Mouse (Mus musculus) midbrain, embryonic 15.5 days (tissue): ENCODE measurements at regions not wholly inside any gene's neighbourhood (a gene's known extent, or its start where the extent isn't known, plus 50 kb on each side); places are given as distances from the start of the nearest gene placed in this dataset.

Source experiments
- ATAC-seq: fragments of 200-750 bp; cut with Nextera tagmentation; replicated peaks from 2 replicates; pipeline ENCODE4 v1.8.0; 2017; ENCODE audit warnings: moderate TSS enrichment
- H3K27ac ChIP-seq: fragments of 300-500 bp; sonication (generic); 2 replicates; pipeline ENCODE4 v1.5.1; 2015; ENCODE audit warnings: mild to moderate bottlenecking, inconsistent platforms
- H3K27me3 ChIP-seq: fragments of 300-500 bp; sonication (generic); replicated peaks from 2 replicates; pipeline ENCODE4 v1.6.1; 2015; ENCODE audit warnings: inconsistent platforms
- H3K36me3 ChIP-seq: fragments of 300-500 bp; sonication (generic); replicated peaks from 2 replicates; pipeline ENCODE4 v1.6.1; 2015; ENCODE audit warnings: inconsistent platforms
- H3K4me1 ChIP-seq: fragments of 300-500 bp; sonication (generic); 2 replicates; pipeline ENCODE4 v1.6.1; 2015; ENCODE audit warnings: inconsistent platforms
- H3K4me2 ChIP-seq: fragments of 300-500 bp; sonication (generic); 2 replicates; pipeline ENCODE4 v1.6.1; 2015; ENCODE audit warnings: inconsistent platforms, mild to moderate bottlenecking, moderate library complexity
- H3K4me3 ChIP-seq: fragments of 300-500 bp; sonication (generic); 2 replicates; pipeline ENCODE4 v1.5.1; 2015; ENCODE audit warnings: mild to moderate bottlenecking, inconsistent platforms
- H3K9ac ChIP-seq: fragments of 300-500 bp; sonication (generic); 2 replicates; pipeline ENCODE4 v1.6.1; 2015; ENCODE audit warnings: mild to moderate bottlenecking, inconsistent platforms
- H3K9me3 ChIP-seq: fragments of 300-500 bp; sonication (generic); 2 replicates; pipeline ENCODE4 v1.6.1; 2016; ENCODE audit warnings: inconsistent platforms
- WGBS: fragments of 180-500 bp; shearing (Covaris S2); methylation state at CpG from one replicate; pipeline ENCODE4 v1.1.7; 2015; ENCODE audit warnings: mixed read lengths; 5-methylcytosine and 5-hydroxymethylcytosine counted together

- Histone ChIP-seq H3K9me3 (no peaks in the 10 kb centered on the region), H3K9ac (no peak overlapping the region), H3K36me3 (no peaks in the 10 kb centered on the region), H3K4me1 (no peaks in the 10 kb centered on the region), H3K27me3 (no peaks in the 10 kb centered on the region), H3K4me2 (no peak overlapping the region), H3K27ac (no peak overlapping the region), H3K4me3 (no peak overlapping the region)
- no peak for ATAC-seq
- WGBS, result 89% methylated on average over 3 of the region's 3 CpGs
Observed at GRCm38 (mm10) chr9:25374161-25374560, 107.2 kb upstream of the Eepd1 start.

GRCm38 (mm10) chr9:25376209-25376608 is 105.1 kb upstream of the Eepd1 start:
- ATAC-seq, result no peak
- no peak overlapping the region for H3K4me2 ChIP-seq
- no peaks in the 10 kb centered on the region for H3K4me1 ChIP-seq
- no peak overlapping the region for H3K27ac ChIP-seq
- WGBS, result 70% methylated on average over 1 of the region's 1 CpGs
- H3K9ac ChIP-seq, result no peak overlapping the region
- H3K4me3 ChIP-seq, result no peak overlapping the region
- H3K36me3 ChIP-seq, result no peaks in the 10 kb centered on the region
- H3K9me3 ChIP-seq, result no peaks in the 10 kb centered on the region
- H3K27me3 ChIP-seq, result no peaks in the 10 kb centered on the region

GRCm38 (mm10) chr9:25377771-25378747 is 103.3 kb upstream of the Eepd1 start:
- WGBS, result 40% methylated on average over 12 of the region's 12 CpGs
- H3K36me3 ChIP-seq, result no peaks in the 10 kb centered on the region

GRCm38 (mm10) chr9:25385333-25385732 is 96.0 kb upstream of the Eepd1 start:
- Histone ChIP-seq H3K27ac (no peak overlapping the region), H3K27me3 (no peaks in the 10 kb centered on the region), H3K4me1 (no peaks in the 10 kb centered on the region), H3K9ac (no peak overlapping the region), H3K4me2 (no peak overlapping the region), H3K4me3 (no peak overlapping the region), H3K36me3 (no peaks in the 10 kb centered on the region), H3K9me3 (no peaks in the 10 kb centered on the region)
- no peak for ATAC-seq

More at GRCm38 (mm10) chr9:25377771-25378747, 103.3 kb upstream of the Eepd1 start:
- ATAC-seq, result peak; percentile 89
- Histone ChIP-seq H3K27me3 (no peaks in the 10 kb centered on the region), H3K27ac (peak overlapping the region; percentile 27), H3K4me2 (no peak overlapping the region), H3K4me3 (no peak overlapping the region), H3K9me3 (no peaks in the 10 kb centered on the region), H3K4me1 (no peaks in the 10 kb centered on the region), H3K9ac (no peak overlapping the region)

GRCm38 (mm10) chr9:25387876-25388650 is 93.3 kb upstream of the Eepd1 start:
- no peaks in the 10 kb centered on the region for H3K36me3 ChIP-seq
- H3K4me3 ChIP-seq, result no peak overlapping the region
- H3K9me3 ChIP-seq, result no peaks in the 10 kb centered on the region
- no peak overlapping the region for H3K27ac ChIP-seq
- ATAC-seq, result no peak
- no peaks in the 10 kb centered on the region for H3K27me3 ChIP-seq
- no peak overlapping the region for H3K9ac ChIP-seq
- WGBS, result 79% methylated on average over 4 of the region's 4 CpGs
- no peak overlapping the region for H3K4me2 ChIP-seq
- no peaks in the 10 kb centered on the region for H3K4me1 ChIP-seq

- no peaks in the 10 kb centered on the region for H3K9me3 ChIP-seq
- no peak overlapping the region for H3K4me2 ChIP-seq
- no peak overlapping the region for H3K9ac ChIP-seq
- 81% methylated on average over 3 of the region's 3 CpGs for WGBS
- H3K27me3 ChIP-seq, result no peaks in the 10 kb centered on the region
- H3K36me3 ChIP-seq, result no peaks in the 10 kb centered on the region
- H3K4me1 ChIP-seq, result no peaks in the 10 kb centered on the region
- no peak for ATAC-seq
- no peak overlapping the region for H3K27ac ChIP-seq
- no peak overlapping the region for H3K4me3 ChIP-seq
Observed at GRCm38 (mm10) chr9:25389351-25389750, 92.0 kb upstream of the Eepd1 start.

- Histone ChIP-seq H3K4me3 (no peak overlapping the region), H3K27me3 (no peaks in the 10 kb centered on the region), H3K9ac (no peak overlapping the region), H3K4me2 (no peak overlapping the region), H3K9me3 (no peaks in the 10 kb centered on the region), H3K4me1 (no peaks in the 10 kb centered on the region), H3K36me3 (no peaks in the 10 kb centered on the region), H3K27ac (no peak overlapping the region)
- WGBS, result 33% methylated on average over 9 of the region's 9 CpGs
- peak; percentile 82; the same call in 1 of the 2 replicates for ATAC-seq
Observed at GRCm38 (mm10) chr9:25400647-25401335, 80.6 kb upstream of the Eepd1 start.

GRCm38 (mm10) chr9:25405848-25406247 is 75.5 kb upstream of the Eepd1 start:
- Histone ChIP-seq H3K4me2 (no peak overlapping the region), H3K27me3 (no peaks in the 10 kb centered on the region), H3K9me3 (no peaks in the 10 kb centered on the region), H3K4me1 (no peaks in the 10 kb centered on the region), H3K27ac (no peak overlapping the region), H3K4me3 (no peak overlapping the region), H3K36me3 (no peaks in the 10 kb centered on the region), H3K9ac (no peak overlapping the region)
- 94% methylated on average over 4 of the region's 4 CpGs for WGBS
- ATAC-seq, result no peak

- H3K9me3 ChIP-seq, result no peaks in the 10 kb centered on the region
- H3K4me2 ChIP-seq, result no peak overlapping the region
- 95% methylated on average over 3 of the region's 3 CpGs for WGBS
Observed at GRCm38 (mm10) chr9:25408518-25408917, 72.8 kb upstream of the Eepd1 start.

GRCm38 (mm10) chr9:25409729-25410128 is 71.6 kb upstream of the Eepd1 start:
- Histone ChIP-seq H3K4me2 (no peak overlapping the region), H3K9me3 (no peaks in the 10 kb centered on the region), H3K36me3 (no peaks in the 10 kb centered on the region), H3K9ac (no peak overlapping the region), H3K4me3 (no peak overlapping the region), H3K4me1 (no peaks in the 10 kb centered on the region), H3K27ac (no peak overlapping the region), H3K27me3 (no peaks in the 10 kb centered on the region)
- ATAC-seq, result no peak
- WGBS, result 78% methylated on average over 5 of the region's 5 CpGs

More at GRCm38 (mm10) chr9:25408518-25408917, 72.8 kb upstream of the Eepd1 start:
- Histone ChIP-seq H3K27ac (no peak overlapping the region), H3K27me3 (no peaks in the 10 kb centered on the region), H3K9ac (no peak overlapping the region), H3K36me3 (no peaks in the 10 kb centered on the region), H3K4me3 (no peak overlapping the region), H3K4me1 (no peaks in the 10 kb centered on the region)
- ATAC-seq, result no peak

GRCm38 (mm10) chr9:25413873-25414272 is 67.5 kb upstream of the Eepd1 start:
- no peaks in the 10 kb centered on the region for H3K27me3 ChIP-seq
- H3K36me3 ChIP-seq, result no peaks in the 10 kb centered on the region
- no peak overlapping the region for H3K4me2 ChIP-seq
- H3K9ac ChIP-seq, result no peak overlapping the region
- H3K27ac ChIP-seq, result no peak overlapping the region
- H3K9me3 ChIP-seq, result no peaks in the 10 kb centered on the region
- ATAC-seq, result no peak
- H3K4me1 ChIP-seq, result no peaks in the 10 kb centered on the region
- 90% methylated on average over 3 of the region's 3 CpGs for WGBS
- H3K4me3 ChIP-seq, result no peak overlapping the region

GRCm38 (mm10) chr9:25414315-25414714 is 67.0 kb upstream of the Eepd1 start:
- WGBS, result 87% methylated on average over 2 of the region's 2 CpGs
- no peak for ATAC-seq
- H3K36me3 ChIP-seq, result no peaks in the 10 kb centered on the region

More at GRCm38 (mm10) chr9:25414315-25414714, 67.0 kb upstream of the Eepd1 start:
- Histone ChIP-seq H3K27me3 (no peaks in the 10 kb centered on the region), H3K4me3 (no peak overlapping the region), H3K4me1 (no peaks in the 10 kb centered on the region), H3K4me2 (no peak overlapping the region), H3K9ac (no peak overlapping the region), H3K9me3 (no peaks in the 10 kb centered on the region), H3K27ac (no peak overlapping the region)
